Mouse (Mus musculus) layer of hippocampus, postnatal 25 days (tissue): ENCODE measurements at regions not wholly inside any gene's neighbourhood (a gene's known extent, or its start where the extent isn't known, plus 50 kb on each side); places are given as distances from the start of the nearest gene placed in this dataset.

Experiments
- DNase-seq, 2 experiments: peaks; one replicate each; pipeline ENCODE4 v3.0.0; 2022; ENCODE audit warnings: mixed read lengths in 2 of 2, low spot score in 1 of 2; ENCODE audit errors: extremely low spot score in 1 of 2

GRCm38 (mm10) chr19:13980988-13981630 lies 67.8 kb downstream of the Olfr1505 start:
- peak; percentile 16 to 69 for DNase-seq

GRCm38 (mm10) chr19:13982823-13983222 lies 69.5 kb downstream of the Olfr1505 start:
- no peak for DNase-seq
